Mouse (Mus musculus): ENCODE measurements around the gene Tbc1d4. TPM values are rescaled to one million over a fixed set of nuclear protein-coding genes. Genes with fewer than 3 reads are reported as not detected.

Tbc1d4 gene
- total and polyA plus RNA-seq, 3 experiments: not detected

DNA sequence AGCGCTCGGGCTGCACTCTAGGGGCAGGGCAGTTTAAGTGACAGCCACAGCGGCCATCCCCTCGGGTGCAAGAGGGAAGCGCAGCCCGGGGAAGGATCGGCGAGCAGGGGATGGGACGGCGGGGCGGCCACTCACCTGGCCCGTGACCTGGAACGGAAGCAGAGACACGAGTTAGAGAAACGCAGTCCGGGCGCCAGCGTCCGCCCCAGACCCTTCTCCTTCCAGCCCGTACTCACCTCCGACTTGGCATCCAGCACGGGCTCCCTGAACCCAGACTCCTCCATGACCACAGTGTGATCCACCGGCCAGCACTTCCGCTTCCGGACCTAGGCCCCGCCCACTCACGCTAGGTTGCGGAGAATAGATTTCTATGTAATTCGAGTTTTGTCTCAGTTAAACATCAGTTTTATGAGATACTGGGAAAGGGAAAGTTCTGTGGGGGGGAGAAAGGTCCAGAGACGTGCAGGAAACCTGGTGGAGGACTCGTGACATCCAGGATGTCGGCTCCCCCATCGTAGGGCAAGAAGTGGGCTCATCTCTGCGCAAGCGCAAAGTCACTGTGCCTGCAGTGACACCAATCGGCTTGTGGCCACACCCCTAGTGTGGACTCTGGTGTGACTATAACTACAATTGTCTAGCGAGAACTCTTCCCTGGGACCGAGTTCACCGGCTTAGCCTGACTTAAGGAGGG is 31.3 kb upstream of the Tbc1d4 start, which contains the start of gene Commd6 (continued):
- no peak for TF ChIP-seq JUND (IDR thresholded peaks at IDR 0.05; ENCODE audit: low read depth, low read length)
- peak; percentile 31; the same call in 1 of the 2 replicates for TF ChIP-seq MXI1 (IDR thresholded peaks at IDR 0.05; ENCODE audit: low read depth, low read length)
- 0 out of 2 replicates have a peak, but pooled peaks have one; percentile 12 for TF ChIP-seq CHD1 (IDR thresholded peaks at IDR 0.05; ENCODE audit: low read depth, low read length)
- TF ChIP-seq ZMIZ1 (IDR thresholded peaks at IDR 0.05; ENCODE audit: low read depth, low read length): peak; percentile 30; the same call in 1 of the 2 replicates
- TF ChIP-seq SMC3 (IDR thresholded peaks at IDR 0.05; ENCODE audit: low read depth, low read length): no peak
- peak; percentile 82 for TF ChIP-seq HCFC1 (IDR thresholded peaks at IDR 0.05; ENCODE audit: low read depth, low read length)
- TF ChIP-seq NELFE (IDR thresholded peaks at IDR 0.05; ENCODE audit: low read depth, low read length): peak; percentile 81
- TF ChIP-seq MYB (IDR thresholded peaks at IDR 0.05; ENCODE audit: low read depth, low read length): no peak
- TF ChIP-seq ZC3H11A (IDR thresholded peaks at IDR 0.05; ENCODE audit: low read depth, low read length): no peak
- TF ChIP-seq MAFK (IDR thresholded peaks at IDR 0.05; ENCODE audit: borderline replicate concordance, low read depth, low read length): no peak
- TF ChIP-seq POLR2AphosphoS2 (IDR thresholded peaks at IDR 0.05; ENCODE audit: low read length): peak; percentile 82
- TF ChIP-seq CHD2 (IDR thresholded peaks at IDR 0.05; ENCODE audit: low read length): no peak
- TF ChIP-seq NRF1 (IDR thresholded peaks at IDR 0.05; ENCODE audit: insufficient read depth, low read depth, low read length, poor library complexity, severe bottlenecking): peak; percentile 93
- 0 out of 2 replicates have a peak, but pooled peaks have one; percentile 45 for TF ChIP-seq UBTF (IDR thresholded peaks at IDR 0.05; ENCODE audit: borderline replicate concordance, insufficient read depth, low read depth, low read length)
- TF ChIP-seq ZNF384 (IDR thresholded peaks at IDR 0.05; ENCODE audit: low read depth, low read length): no peak
- no peak for TF ChIP-seq MAZ (IDR thresholded peaks at IDR 0.05; ENCODE audit: low read depth, low read length)
- TF ChIP-seq MAX (IDR thresholded peaks at IDR 0.05; ENCODE audit: low read length): peak; percentile 12; the same call in 1 of the 2 replicates
- TF ChIP-seq KAT2A (conservative IDR thresholded peaks at IDR 0.05; ENCODE audit: low read depth, low read length): no peak; the same call in 1 of the 2 replicates
- TF ChIP-seq RAD21 (IDR thresholded peaks at IDR 0.05; ENCODE audit: low read depth, low read length): no peak
- TF ChIP-seq TAL1 (IDR thresholded peaks at IDR 0.05; ENCODE audit: low read length): no peak
- TF ChIP-seq USF1 (IDR thresholded peaks at IDR 0.05; ENCODE audit: low read depth, low read length): peak; percentile 26; the same call in 1 of the 2 replicates
- TF ChIP-seq TBP (IDR thresholded peaks at IDR 0.05; ENCODE audit: low read depth, low read length): peak; percentile 51; the same call in 1 of the 2 replicates

DNA sequence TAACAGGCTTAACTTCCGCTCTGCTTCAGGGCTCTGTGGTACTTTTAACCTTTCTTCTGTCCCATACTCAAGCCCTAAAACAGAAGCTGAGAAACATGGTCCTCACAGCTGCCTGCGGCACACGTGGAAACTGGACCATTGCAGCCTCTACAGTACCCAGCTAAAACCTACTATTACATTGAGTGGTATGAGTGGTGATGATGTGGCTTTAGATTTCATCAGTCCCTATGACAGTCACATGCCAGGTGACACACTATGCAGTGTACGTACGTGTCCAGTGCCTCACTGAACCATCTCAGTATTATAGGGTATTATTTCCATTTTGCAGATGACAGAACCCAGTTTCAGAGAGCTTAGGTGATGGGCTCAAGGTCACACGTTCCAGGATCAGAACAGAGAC is 28.4 kb upstream of the Tbc1d4 start:
- 0 out of 4 replicates have a peak, but pooled peaks of 1 of the 2 experiments have one; percentile 10 for TF ChIP-seq POLR2A (IDR thresholded peaks at IDR 0.05; ENCODE audit: control insufficient read depth in 1 of 2, insufficient read depth in 1 of 2, low read depth in 1 of 2, low read length in 2 of 2, poor library complexity in 1 of 2)
- no peak for TF ChIP-seq TBP (IDR thresholded peaks at IDR 0.05; ENCODE audit: low read depth, low read length)
- Histone ChIP-seq H3K9ac (ENCODE audit: control insufficient read depth, low read depth, low read length, poor library complexity, severe bottlenecking) (no peak overlapping the region), H3K36me3 (ENCODE audit: control insufficient read depth in 1 of 2, insufficient read depth in 2 of 2, low read length in 2 of 2) (peaks cover 2 to 9% of the 10 kb centered on the region in 2 experiments; a peak in 3 of 4 replicates), H3K4me1 (ENCODE audit: control insufficient read depth in 1 of 2, insufficient read depth in 2 of 2, low read length in 2 of 2) (peaks cover 0 to 2% of the 10 kb centered on the region in 2 experiments; a peak in 1 of 4 replicates), H3K9me3 (replicated peaks; ENCODE audit: insufficient read depth, low read length) (no peaks in the 10 kb centered on the region), H3K27me3 (ENCODE audit: control insufficient read depth in 1 of 2, insufficient read depth in 2 of 2, low read length in 2 of 2) (no peaks in the 10 kb centered on the region), H3K79me2 (ENCODE audit: control insufficient read depth, insufficient read depth, low read length, poor library complexity) (peaks cover 9% of the 10 kb centered on the region), H3K27ac (ENCODE audit: control insufficient read depth, low read depth, low read length) (no peak overlapping the region), H3K4me3 (ENCODE audit: control insufficient read depth in 1 of 2, insufficient read depth in 1 of 2, low read depth in 2 of 2, low read length in 2 of 2) (no peak overlapping the region)
- DNase-seq (ENCODE audit: low read depth, low spot score): no peak

Data from MEL (cell line).